Mouse (Mus musculus) intestine, embryonic 14.5 days (tissue): ENCODE results near the gene Angptl8. TPM values are rescaled to one million over a fixed set of nuclear protein-coding genes. Genes with fewer than 3 reads are reported as not detected.

Source experiments
- ATAC-seq: fragments of 200-750 bp; cut with Nextera tagmentation; replicated peaks from 2 replicates; pipeline ENCODE4 v1.8.0; 2017; ENCODE audit warnings: low read depth, moderate number of reproducible peaks, moderate TSS enrichment, moderate library complexity; ENCODE audit not compliant: low FRiP score, low TSS enrichment
- DNase-seq: peaks from one replicate; pipeline ENCODE4 v3.0.0-alpha.2; 2018; ENCODE audit warnings: low spot score
- H3K27ac ChIP-seq: fragments of 300-500 bp; sonication (generic); 2 replicates; pipeline ENCODE4 v1.5.1; 2014; ENCODE audit warnings: low read depth, mild to moderate bottlenecking, control low read depth
- H3K27me3 ChIP-seq: fragments of 300-500 bp; sonication (generic); replicated peaks from 2 replicates; pipeline ENCODE4 v1.6.1; 2014; ENCODE audit warnings: low read length, control low read depth; ENCODE audit not compliant: control insufficient read depth, insufficient read depth
- H3K36me3 ChIP-seq: fragments of 300-500 bp; sonication (generic); 2 replicates; pipeline ENCODE4 v1.6.1; 2014; ENCODE audit warnings: low read length, control low read depth; ENCODE audit not compliant: control insufficient read depth, insufficient read depth
- H3K4me1 ChIP-seq: fragments of 300-500 bp; sonication (generic); replicated peaks from 2 replicates; pipeline ENCODE4 v1.6.1; 2014; ENCODE audit warnings: low read length, control low read depth, mixed read lengths; ENCODE audit not compliant: control insufficient read depth, insufficient read depth
- H3K4me2 ChIP-seq: fragments of 300-500 bp; sonication (generic); 2 replicates; pipeline ENCODE4 v1.6.1; 2014; ENCODE audit warnings: low read length
- H3K4me3 ChIP-seq: fragments of 300-500 bp; sonication (generic); 2 replicates; pipeline ENCODE4 v1.5.1; 2014; ENCODE audit warnings: low read depth, low read length, control low read depth, mixed read lengths
- H3K9ac ChIP-seq: fragments of 300-500 bp; sonication (generic); 2 replicates; pipeline ENCODE4 v1.6.1; 2014; ENCODE audit warnings: mild to moderate bottlenecking, low read length
- H3K9me3 ChIP-seq: fragments of 300-500 bp; sonication (generic); 2 replicates; pipeline ENCODE4 v1.6.1; 2016; ENCODE audit warnings: low read length, control low read depth; ENCODE audit not compliant: control insufficient read depth
- WGBS: fragments of 180-500 bp; shearing (Covaris S2); extraction: QIAGEN DNeasy Blood & Tissue Kit; methylation state at CpG from one replicate; pipeline ENCODE4 v1.1.7; 2014; 5-methylcytosine and 5-hydroxymethylcytosine counted together
- polyA plus RNA-seq: library from polyadenylated mRNA; unstranded; fragments of >200 nt; fragmentation: Nextera tagmentation; extraction: Ambion mirVana; gene quantifications from 2 replicates; pipeline ENCODE4 v1.2.1, GENCODE M21; 2014

Angptl8 gene
- polyA plus RNA-seq, 1 experiment from 2014 or later: 4.3 TPM

GRCm38 (mm10) chr9:21847926-21848325, 12.6 kb downstream of the Angptl8 start:
- H3K27me3 ChIP-seq: no peaks in the 10 kb centered on the region
- 25% methylated on average over 10 of the region's 10 CpGs for WGBS
- H3K4me1 ChIP-seq: peaks cover 33% of the 10 kb centered on the region
- H3K4me2 ChIP-seq: peak overlapping the region; percentile 57
- no peaks in the 10 kb centered on the region for H3K9me3 ChIP-seq
- DNase-seq: no peak
- peaks cover 29% of the 10 kb centered on the region for H3K36me3 ChIP-seq
- no peak overlapping the region for H3K4me3 ChIP-seq
- peak overlapping the region; percentile 83 for H3K27ac ChIP-seq
- ATAC-seq: no peak
- no peak overlapping the region for H3K9ac ChIP-seq

DNA sequence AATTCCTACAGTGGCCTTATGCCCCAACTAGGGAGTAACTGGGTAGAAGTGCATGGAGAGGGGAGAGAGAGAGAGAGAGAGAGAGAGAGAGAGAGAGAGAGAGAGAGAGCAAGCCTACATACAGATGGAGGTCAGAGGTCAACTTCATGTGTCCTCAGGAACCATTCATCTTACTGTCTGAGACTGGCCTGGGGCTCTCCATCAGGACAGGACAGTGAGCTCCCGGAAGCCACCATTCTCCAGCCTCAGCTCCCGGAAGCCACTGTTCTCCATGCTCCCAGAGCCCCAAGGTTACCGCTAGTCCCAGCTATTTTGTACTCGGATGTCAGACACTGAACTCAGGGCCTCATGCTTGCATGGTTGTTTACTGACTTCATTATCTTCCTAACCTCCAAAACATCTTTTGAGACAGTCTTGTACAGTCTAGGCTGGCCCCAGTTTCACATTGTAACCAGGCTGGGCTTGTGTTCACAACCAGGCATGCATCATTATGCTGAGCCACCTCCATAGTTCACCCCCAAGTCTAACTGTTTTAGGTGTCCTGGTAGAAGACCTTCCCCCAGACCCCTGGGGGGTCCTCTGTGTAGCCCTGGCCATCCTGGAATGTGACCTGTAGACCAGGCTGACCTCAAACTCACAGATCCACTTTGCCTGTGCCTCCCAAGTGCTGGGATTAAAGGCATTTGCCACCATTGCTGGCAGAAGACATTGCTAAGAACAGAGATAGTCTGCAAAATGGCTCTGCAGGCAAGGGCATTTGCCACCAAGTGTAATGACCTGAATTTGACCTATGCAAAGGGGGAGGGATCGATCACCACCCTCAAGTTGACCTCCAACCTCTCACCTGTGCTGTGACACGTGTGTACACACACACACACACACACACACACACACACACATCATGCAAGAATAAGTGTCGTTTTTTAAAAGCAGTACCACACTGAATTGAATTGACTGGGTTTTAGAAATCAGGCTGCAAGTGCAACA, 14.7 kb downstream of the Angptl8 start:
- 60% methylated on average over 7 of the region's 7 CpGs for WGBS
- ATAC-seq (no peak), DNase-seq (no peak)
- peaks cover 12% of the 10 kb centered on the region for H3K36me3 ChIP-seq
- no peak overlapping the region for H3K4me3 ChIP-seq
- no peak overlapping the region; the same call in 1 of the 2 replicates for H3K4me2 ChIP-seq
- peaks cover 33% of the 10 kb centered on the region for H3K4me1 ChIP-seq
- H3K27ac ChIP-seq: no peak overlapping the region
- H3K27me3 ChIP-seq: no peaks in the 10 kb centered on the region
- no peak overlapping the region for H3K9ac ChIP-seq
- H3K9me3 ChIP-seq: no peaks in the 10 kb centered on the region

- Histone ChIP-seq H3K9me3 (no peaks in the 10 kb centered on the region), H3K36me3 (0 out of 2 replicates have a peak, but pooled peaks cover under 1% of the 10 kb centered on the region), H3K4me2 (peak overlapping the region; percentile 66), H3K4me1 (peaks cover 27% of the 10 kb centered on the region), H3K9ac (no peak overlapping the region), H3K4me3 (no peak overlapping the region), H3K27ac (no peak overlapping the region), H3K27me3 (no peaks in the 10 kb centered on the region)
- WGBS: 69% methylated on average over 3 of the region's 3 CpGs
- DNase-seq (no peak), ATAC-seq (no peak)
Observed at GRCm38 (mm10) chr9:21851084-21851483, 15.8 kb downstream of the Angptl8 start.

DNA sequence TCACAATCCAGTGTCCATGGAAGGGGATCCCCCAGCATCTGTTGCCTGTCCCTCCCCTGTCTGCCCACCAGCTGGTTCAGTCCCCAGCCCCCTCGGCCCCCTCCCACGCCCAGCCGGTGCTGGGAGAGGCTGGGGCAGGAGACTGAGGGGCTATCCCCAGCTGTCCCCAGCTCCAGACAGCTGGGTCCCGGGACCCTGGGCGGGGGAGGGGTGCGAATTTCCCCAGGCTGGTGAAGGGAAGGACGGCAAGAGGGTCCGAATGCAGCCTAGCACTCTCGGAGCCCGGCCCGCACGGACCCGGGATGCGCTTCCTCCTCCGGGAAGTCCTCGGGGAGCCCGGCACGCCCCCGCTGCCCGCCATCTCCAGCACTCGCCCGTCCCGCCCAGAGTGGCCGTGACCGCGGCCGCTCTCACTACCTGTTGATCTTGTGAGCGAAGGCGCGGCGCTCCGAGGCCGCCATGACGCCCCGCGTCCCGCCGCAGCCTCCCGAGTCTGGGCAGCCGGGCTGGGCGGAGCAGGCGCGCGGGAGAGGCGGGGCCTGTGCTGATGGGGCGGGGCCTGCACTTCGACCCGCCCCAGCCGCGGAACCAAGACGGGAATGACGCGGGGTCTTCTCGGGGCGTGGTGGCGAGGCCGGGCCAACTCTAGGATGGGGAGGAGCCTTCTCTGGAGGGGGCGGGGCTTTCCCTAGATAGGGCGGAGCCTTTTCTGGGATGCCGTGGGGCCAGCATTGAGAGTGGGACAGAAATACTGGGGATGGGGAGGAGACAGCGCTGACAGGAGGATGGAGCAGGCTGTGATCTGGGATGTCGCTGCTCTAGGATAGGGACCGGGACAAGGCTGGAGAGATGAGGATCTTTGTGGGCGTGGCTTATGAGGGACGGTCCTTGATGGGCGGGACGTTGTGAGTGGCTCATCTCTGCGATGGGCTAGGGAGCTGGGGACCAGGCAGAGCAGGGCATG, 17.1 kb downstream of the Angptl8 start, which contains the start of gene Dock6:
Gene Dock6 (minus strand): TSS at position 508 of the 964 bp plus-strand sequence.
- Histone ChIP-seq H3K4me2 (peak within 1 kb of the TSS; percentile 66), H3K27ac (peak within 1 kb of the TSS; percentile 64), H3K9me3 (no peaks in the 10 kb centered on the region), H3K4me1 (peaks cover 16% of the 10 kb centered on the region), H3K27me3 (no peaks in the 10 kb centered on the region), H3K4me3 (peak within 1 kb of the TSS; percentile 74), H3K36me3 (no peaks in the 10 kb centered on the region), H3K9ac (peak within 1 kb of the TSS; percentile 64)
- DNase-seq: peak; percentile 97
- peak; percentile 92 for ATAC-seq
- under 1% methylated on average over 67 of the region's 68 CpGs for WGBS

GRCm38 (mm10) chr9:21853961-21854360, 18.7 kb downstream of the Angptl8 start:
- 72% methylated on average over 5 of the region's 5 CpGs for WGBS
- no peaks in the 10 kb centered on the region for H3K36me3 ChIP-seq
- H3K27ac ChIP-seq: no peak overlapping the region
- H3K27me3 ChIP-seq: no peaks in the 10 kb centered on the region
- no peak overlapping the region for H3K4me2 ChIP-seq
- H3K4me1 ChIP-seq: peaks cover 4% of the 10 kb centered on the region; the same call in 1 of the 2 replicates
- DNase-seq (no peak), ATAC-seq (no peak)
- no peaks in the 10 kb centered on the region for H3K9me3 ChIP-seq
- no peak overlapping the region for H3K9ac ChIP-seq
- no peak overlapping the region for H3K4me3 ChIP-seq

GRCm38 (mm10) chr9:21854894-21855293, 19.6 kb downstream of the Angptl8 start:
- Histone ChIP-seq H3K4me3 (no peak overlapping the region), H3K27me3 (no peaks in the 10 kb centered on the region), H3K9me3 (no peaks in the 10 kb centered on the region), H3K27ac (no peak overlapping the region), H3K4me2 (no peak overlapping the region), H3K9ac (no peak overlapping the region), H3K36me3 (no peaks in the 10 kb centered on the region), H3K4me1 (peaks cover 4% of the 10 kb centered on the region; the same call in 1 of the 2 replicates)
- DNase-seq (no peak), ATAC-seq (no peak)
- 89% methylated on average over 6 of the region's 6 CpGs for WGBS

DNA sequence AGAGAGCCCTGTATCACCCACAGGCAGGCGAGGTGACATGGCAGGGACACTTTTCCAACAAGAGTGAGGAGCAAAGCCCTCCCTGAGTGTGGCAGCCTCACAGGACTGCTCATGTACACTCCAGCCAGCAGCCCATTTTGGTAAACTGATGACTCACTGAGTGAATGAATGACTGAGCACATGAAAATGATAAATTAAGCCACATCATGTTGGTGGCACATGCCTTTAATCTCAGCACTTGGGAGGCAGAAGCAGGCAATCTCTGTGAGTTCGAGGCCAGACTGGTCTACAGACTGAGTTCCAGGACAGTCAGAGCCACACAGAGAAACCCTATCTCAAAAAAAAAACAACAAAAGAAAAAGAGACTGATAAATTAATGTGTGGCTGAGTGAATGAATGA, 22.2 kb downstream of the Angptl8 start:
- WGBS: 82% methylated on average over 2 of the region's 2 CpGs
- DNase-seq: no peak
- no peak overlapping the region for H3K4me3 ChIP-seq
- H3K4me2 ChIP-seq: no peak overlapping the region
- H3K9me3 ChIP-seq: no peaks in the 10 kb centered on the region
- ATAC-seq: no peak
- no peak overlapping the region for H3K9ac ChIP-seq
- no peaks in the 10 kb centered on the region for H3K36me3 ChIP-seq
- no peaks in the 10 kb centered on the region for H3K4me1 ChIP-seq
- no peaks in the 10 kb centered on the region for H3K27me3 ChIP-seq
- H3K27ac ChIP-seq: no peak overlapping the region

DNA sequence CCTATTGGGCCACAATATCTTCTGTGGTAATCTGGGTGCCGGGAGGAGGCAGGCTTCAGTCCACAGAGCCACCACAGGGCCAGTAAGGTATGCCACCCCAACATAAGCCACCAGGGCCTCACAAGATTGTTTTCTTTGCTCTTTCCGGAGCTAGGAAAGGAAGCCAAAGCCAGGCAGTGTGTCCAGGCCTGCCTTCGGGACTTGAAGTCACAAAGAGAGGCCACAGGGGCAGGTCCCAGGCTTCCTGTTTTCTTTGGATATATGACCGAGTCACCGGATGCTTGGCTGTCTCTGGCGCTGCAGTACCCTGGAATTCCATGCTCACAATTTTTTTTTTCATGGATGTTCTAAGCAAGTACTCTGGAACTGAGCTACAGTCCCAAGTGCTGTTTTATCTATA, 22.8 kb downstream of the Angptl8 start:
- H3K27ac ChIP-seq: no peak overlapping the region
- no peaks in the 10 kb centered on the region for H3K36me3 ChIP-seq
- no peaks in the 10 kb centered on the region for H3K4me1 ChIP-seq
- ATAC-seq (no peak), DNase-seq (no peak)
- H3K27me3 ChIP-seq: no peaks in the 10 kb centered on the region
- H3K4me3 ChIP-seq: no peak overlapping the region
- 49% methylated on average over 6 of the region's 6 CpGs for WGBS
- no peaks in the 10 kb centered on the region for H3K9me3 ChIP-seq
- H3K9ac ChIP-seq: no peak overlapping the region
- no peak overlapping the region for H3K4me2 ChIP-seq
